Mouse (Mus musculus) heart, embryonic 15.5 days (tissue): ENCODE measurements at regions not wholly inside any gene's neighbourhood (a gene's known extent, or its start where the extent isn't known, plus 50 kb on each side); places are given as distances from the start of the nearest gene placed in this dataset.

Source experiments
- ATAC-seq: fragments of 200-750 bp; cut with Nextera tagmentation; replicated peaks from 2 replicates; pipeline ENCODE4 v1.8.0; 2017; ENCODE audit warnings: low read depth, moderate TSS enrichment; ENCODE audit not compliant: insufficient number of reproducible peaks, insufficient read depth, low FRiP score
- H3K27ac ChIP-seq: fragments of 300-500 bp; sonication (generic); 2 replicates; pipeline ENCODE4 v1.5.1; 2015; ENCODE audit warnings: mild to moderate bottlenecking, inconsistent platforms
- H3K27me3 ChIP-seq: fragments of 300-500 bp; sonication (generic); 2 replicates; pipeline ENCODE4 v1.6.1; 2015; ENCODE audit warnings: inconsistent platforms
- H3K36me3 ChIP-seq: fragments of 300-500 bp; sonication (generic); 2 replicates; pipeline ENCODE4 v1.6.1; 2015; ENCODE audit warnings: mild to moderate bottlenecking, inconsistent platforms
- H3K4me1 ChIP-seq: fragments of 300-500 bp; sonication (generic); replicated peaks from 2 replicates; pipeline ENCODE4 v1.6.1; 2015; ENCODE audit warnings: inconsistent platforms
- H3K4me2 ChIP-seq: fragments of 300-500 bp; sonication (generic); 2 replicates; pipeline ENCODE4 v1.6.1; 2015; ENCODE audit warnings: inconsistent platforms, mild to moderate bottlenecking, moderate library complexity
- H3K4me3 ChIP-seq: fragments of 300-500 bp; sonication (generic); 2 replicates; pipeline ENCODE4 v1.5.1; 2015; ENCODE audit warnings: mild to moderate bottlenecking, inconsistent platforms
- H3K9ac ChIP-seq: fragments of 300-500 bp; sonication (generic); 2 replicates; pipeline ENCODE4 v1.6.1; 2015; ENCODE audit warnings: mild to moderate bottlenecking, inconsistent platforms
- H3K9me3 ChIP-seq: fragments of 300-500 bp; sonication (generic); replicated peaks from 2 replicates; pipeline ENCODE4 v1.6.1; 2016; ENCODE audit warnings: inconsistent platforms
- WGBS: fragments of 180-500 bp; shearing (Covaris S2); methylation state at CpG from one replicate; pipeline ENCODE4 v1.1.7; 2015; ENCODE audit warnings: mixed read lengths; 5-methylcytosine and 5-hydroxymethylcytosine counted together

GRCm38 (mm10) chr16:76634196-76634698, 260.6 kb upstream of the Nrip1 start:
- Histone ChIP-seq H3K36me3 (no peaks in the 10 kb centered on the region), H3K4me3 (no peak overlapping the region), H3K27ac (no peak overlapping the region), H3K4me2 (no peak overlapping the region), H3K9me3 (no peaks in the 10 kb centered on the region), H3K27me3 (no peaks in the 10 kb centered on the region), H3K4me1 (no peaks in the 10 kb centered on the region), H3K9ac (no peak overlapping the region)
- no peak for ATAC-seq
- WGBS = 71% methylated on average over 4 of the region's 4 CpGs

GRCm38 (mm10) chr16:76626142-76626541, 252.5 kb upstream of the Nrip1 start:
- Histone ChIP-seq H3K36me3 (no peaks in the 10 kb centered on the region), H3K4me2 (no peak overlapping the region), H3K9ac (no peak overlapping the region), H3K4me3 (no peak overlapping the region), H3K9me3 (no peaks in the 10 kb centered on the region), H3K27ac (no peak overlapping the region), H3K4me1 (peaks cover 4% of the 10 kb centered on the region; the same call in 1 of the 2 replicates), H3K27me3 (no peaks in the 10 kb centered on the region)
- 52% methylated on average over 4 of the region's 4 CpGs for WGBS
- no peak for ATAC-seq

GRCm38 (mm10) chr16:76621715-76622114, 248.1 kb upstream of the Nrip1 start:
- Histone ChIP-seq H3K27ac (no peak overlapping the region; the same call in 1 of the 2 replicates), H3K27me3 (no peaks in the 10 kb centered on the region), H3K9ac (no peak overlapping the region), H3K4me3 (no peak overlapping the region), H3K36me3 (no peaks in the 10 kb centered on the region), H3K4me2 (no peak overlapping the region), H3K9me3 (no peaks in the 10 kb centered on the region), H3K4me1 (peaks cover 4% of the 10 kb centered on the region; the same call in 1 of the 2 replicates)
- 49% methylated on average over 8 of the region's 8 CpGs for WGBS
- no peak for ATAC-seq

GRCm38 (mm10) chr16:76618295-76618694, 244.7 kb upstream of the Nrip1 start:
- Histone ChIP-seq H3K4me3 (no peak overlapping the region), H3K9ac (no peak overlapping the region), H3K36me3 (no peaks in the 10 kb centered on the region), H3K4me2 (no peak overlapping the region), H3K4me1 (peaks cover 4% of the 10 kb centered on the region; the same call in 1 of the 2 replicates), H3K9me3 (no peaks in the 10 kb centered on the region), H3K27me3 (no peaks in the 10 kb centered on the region), H3K27ac (no peak overlapping the region)
- WGBS = 76% methylated on average over 7 of the region's 7 CpGs
- no peak for ATAC-seq

GRCm38 (mm10) chr16:76611061-76611460, 237.4 kb upstream of the Nrip1 start:
- H3K4me3 ChIP-seq = no peak overlapping the region
- H3K9me3 ChIP-seq = no peaks in the 10 kb centered on the region
- no peaks in the 10 kb centered on the region for H3K27me3 ChIP-seq
- no peaks in the 10 kb centered on the region for H3K36me3 ChIP-seq
- no peak overlapping the region for H3K4me2 ChIP-seq
- H3K27ac ChIP-seq = no peak overlapping the region
- H3K4me1 ChIP-seq = no peaks in the 10 kb centered on the region
- no peak overlapping the region for H3K9ac ChIP-seq
- no peak for ATAC-seq

DNA sequence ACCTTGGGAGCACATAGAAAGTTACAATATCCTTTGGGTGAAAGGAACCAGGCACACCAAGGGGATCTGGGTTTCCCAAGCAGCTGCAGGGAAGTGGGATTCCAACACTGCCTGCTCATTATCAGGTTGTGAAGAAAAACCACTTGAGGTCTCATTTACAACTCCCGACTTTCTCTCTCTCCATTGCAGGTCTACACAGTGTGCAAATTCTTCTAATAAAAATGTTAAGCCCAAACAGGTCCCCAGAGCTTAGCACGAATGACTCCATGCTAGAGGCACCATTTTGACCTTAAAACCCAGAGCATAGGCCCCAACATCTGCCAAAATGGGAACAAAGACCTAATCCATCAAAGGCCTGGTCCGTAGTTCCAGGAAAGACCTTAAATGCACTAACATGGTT, 231.3 kb upstream of the Nrip1 start:
- Histone ChIP-seq H3K9ac (no peak overlapping the region), H3K4me2 (no peak overlapping the region), H3K27me3 (no peaks in the 10 kb centered on the region), H3K4me3 (no peak overlapping the region), H3K9me3 (no peaks in the 10 kb centered on the region), H3K4me1 (no peaks in the 10 kb centered on the region), H3K27ac (no peak overlapping the region), H3K36me3 (no peaks in the 10 kb centered on the region)
- WGBS = 70% methylated on average over 3 of the region's 3 CpGs
- ATAC-seq = no peak

DNA sequence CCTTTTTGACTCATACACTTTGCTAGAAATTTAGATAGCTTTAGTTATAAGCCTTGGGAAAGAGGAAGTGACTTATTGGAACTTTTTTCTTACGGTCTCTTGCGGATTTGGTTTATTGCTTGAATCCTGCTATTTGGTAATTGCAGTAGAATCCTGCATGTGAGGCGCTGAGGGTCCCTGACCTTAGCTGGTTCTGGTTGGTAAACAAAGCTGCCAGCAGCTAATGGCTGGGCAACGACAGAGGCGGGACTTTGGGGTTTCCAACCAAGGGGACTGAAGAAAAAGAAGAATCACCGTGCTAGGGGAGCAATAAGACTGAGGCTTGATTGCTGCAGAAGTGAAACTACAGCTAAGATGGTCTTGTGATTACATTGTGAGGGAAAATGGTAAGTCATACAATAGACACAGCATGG, 230.2 kb upstream of the Nrip1 start:
- no peak for ATAC-seq
- H3K36me3 ChIP-seq = no peaks in the 10 kb centered on the region
- no peak overlapping the region for H3K9ac ChIP-seq
- WGBS = 60% methylated on average over 6 of the region's 6 CpGs
- no peaks in the 10 kb centered on the region for H3K9me3 ChIP-seq
- H3K4me1 ChIP-seq = no peaks in the 10 kb centered on the region
- H3K27ac ChIP-seq = no peak overlapping the region
- H3K27me3 ChIP-seq = no peaks in the 10 kb centered on the region
- no peak overlapping the region for H3K4me2 ChIP-seq
- H3K4me3 ChIP-seq = no peak overlapping the region

GRCm38 (mm10) chr16:76603431-76603830, 229.8 kb upstream of the Nrip1 start:
- Histone ChIP-seq H3K36me3 (no peaks in the 10 kb centered on the region), H3K27ac (no peak overlapping the region), H3K4me2 (no peak overlapping the region), H3K27me3 (no peaks in the 10 kb centered on the region), H3K4me3 (no peak overlapping the region), H3K9ac (no peak overlapping the region), H3K4me1 (no peaks in the 10 kb centered on the region), H3K9me3 (no peaks in the 10 kb centered on the region)
- 55% methylated on average over 1 of the region's 1 CpGs for WGBS
- ATAC-seq = no peak

GRCm38 (mm10) chr16:76600131-76600530, 226.5 kb upstream of the Nrip1 start:
- ATAC-seq = no peak
- WGBS = 56% methylated on average over 10 of the region's 10 CpGs
- Histone ChIP-seq H3K4me1 (no peaks in the 10 kb centered on the region), H3K27me3 (no peaks in the 10 kb centered on the region), H3K36me3 (no peaks in the 10 kb centered on the region), H3K9me3 (no peaks in the 10 kb centered on the region), H3K9ac (no peak overlapping the region), H3K27ac (no peak overlapping the region), H3K4me2 (no peak overlapping the region), H3K4me3 (no peak overlapping the region)

GRCm38 (mm10) chr16:76591956-76592768, 218.5 kb upstream of the Nrip1 start:
- WGBS = 61% methylated on average over 4 of the region's 4 CpGs
- H3K4me1 ChIP-seq = no peaks in the 10 kb centered on the region
- no peaks in the 10 kb centered on the region for H3K27me3 ChIP-seq
- H3K36me3 ChIP-seq = no peaks in the 10 kb centered on the region
- no peak overlapping the region for H3K4me2 ChIP-seq
- no peaks in the 10 kb centered on the region for H3K9me3 ChIP-seq
- H3K27ac ChIP-seq = no peak overlapping the region
- H3K9ac ChIP-seq = no peak overlapping the region
- no peak for ATAC-seq
- H3K4me3 ChIP-seq = no peak overlapping the region

- ATAC-seq = no peak
- no peaks in the 10 kb centered on the region for H3K9me3 ChIP-seq
- no peak overlapping the region for H3K27ac ChIP-seq
- no peak overlapping the region for H3K4me2 ChIP-seq
- no peaks in the 10 kb centered on the region for H3K4me1 ChIP-seq
- no peaks in the 10 kb centered on the region for H3K36me3 ChIP-seq
- no peak overlapping the region for H3K9ac ChIP-seq
- no peaks in the 10 kb centered on the region for H3K27me3 ChIP-seq
- no peak overlapping the region for H3K4me3 ChIP-seq
- 53% methylated on average over 2 of the region's 2 CpGs for WGBS
Observed at GRCm38 (mm10) chr16:76589791-76590190, 216.2 kb upstream of the Nrip1 start.

- Histone ChIP-seq H3K9me3 (no peaks in the 10 kb centered on the region), H3K27ac (no peak overlapping the region), H3K9ac (no peak overlapping the region), H3K36me3 (no peaks in the 10 kb centered on the region), H3K4me2 (no peak overlapping the region), H3K4me1 (no peaks in the 10 kb centered on the region), H3K4me3 (no peak overlapping the region), H3K27me3 (no peaks in the 10 kb centered on the region)
- WGBS = 78% methylated on average over 2 of the region's 2 CpGs
- ATAC-seq = no peak
Observed at GRCm38 (mm10) chr16:76577206-76577605, 203.6 kb upstream of the Nrip1 start.
